Mouse (Mus musculus): ENCODE measurements around the gene Srcap.
"Not testable (repeated sequence)": the region's sequence is repeated elsewhere in the genome, so short reads cannot be mapped to it uniquely, and the experiment has no call there.

The Srcap gene

GRCm38 (mm10) chr7:127489982-127490381 lies 21.8 kb upstream of the Srcap start:
- no peak for DNase-seq (ENCODE audit: low read depth)

GRCm38 (mm10) chr7:127491846-127492245 lies 19.9 kb upstream of the Srcap start:
- no peak for DNase-seq (ENCODE audit: low read depth)

- DNase-seq (ENCODE audit: low read depth) = no peak
These were observed 17.1 kb upstream of the Srcap start for GRCm38 (mm10) chr7:127494648-127495047.

GRCm38 (mm10) chr7:127497382-127497781 lies 14.4 kb upstream of the Srcap start:
- DNase-seq (ENCODE audit: low read depth) = no peak

GRCm38 (mm10) chr7:127498407-127498806 lies 13.4 kb upstream of the Srcap start:
- peak; percentile 72 for DNase-seq (ENCODE audit: low read depth)

- no peak for DNase-seq (ENCODE audit: low read depth)
These were observed 3.5 kb upstream of the Srcap start for GRCm38 (mm10) chr7:127508291-127508690.

GRCm38 (mm10) chr7:127509830-127510229 lies 2.0 kb upstream of the Srcap start:
- DNase-seq (ENCODE audit: low read depth) = not testable (repeated sequence)

GRCm38 (mm10) chr7:127511241-127511640 lies 542 bp upstream of the Srcap start:
- DNase-seq (ENCODE audit: low read depth) = no peak

- DNase-seq (ENCODE audit: low read depth) = peak; percentile 92
These were observed 640 bp downstream of the Srcap start for GRCm38 (mm10) chr7:127512231-127513015.

- no peak for DNase-seq (ENCODE audit: low read depth)
These were observed 1.2 kb downstream of the Srcap start for GRCm38 (mm10) chr7:127513016-127513390.

- DNase-seq (ENCODE audit: low read depth) = no peak
These were observed 2.0 kb downstream of the Srcap start for GRCm38 (mm10) chr7:127513781-127514180.

GRCm38 (mm10) chr7:127515846-127516245 lies 4.1 kb downstream of the Srcap start:
- DNase-seq (ENCODE audit: low read depth) = no peak

- DNase-seq (ENCODE audit: low read depth) = no peak
These were observed 4.6 kb downstream of the Srcap start for GRCm38 (mm10) chr7:127516344-127516743.

GRCm38 (mm10) chr7:127519284-127519683 lies 7.5 kb downstream of the Srcap start, which contains the start of gene Gm42715:
Gene Gm42715 (plus strand): TSS chr7:127519584.
- no peak for DNase-seq (ENCODE audit: low read depth)

- DNase-seq (ENCODE audit: low read depth) = no peak
These were observed 29.9 kb downstream of the Srcap start for GRCm38 (mm10) chr7:127541671-127542070.

- DNase-seq (ENCODE audit: low read depth) = no peak
These were observed 37.5 kb downstream of the Srcap start for GRCm38 (mm10) chr7:127549116-127549835.

- no peak for DNase-seq (ENCODE audit: low read depth)
These were observed 39.8 kb downstream of the Srcap start for GRCm38 (mm10) chr7:127551558-127551957.

- no peak for DNase-seq (ENCODE audit: low read depth)
These were observed 48.8 kb downstream of the Srcap start for GRCm38 (mm10) chr7:127560580-127560979.

GRCm38 (mm10) chr7:127561340-127561858 lies 49.6 kb downstream of the Srcap start, which contains the start of gene Tmem265:
Gene Tmem265 (plus strand): TSS chr7:127561390.
- no peak for DNase-seq (ENCODE audit: low read depth)

- DNase-seq (ENCODE audit: low read depth) = no peak
These were observed 52.8 kb downstream of the Srcap start for GRCm38 (mm10) chr7:127564381-127565150.

- peak; percentile 99 for DNase-seq (ENCODE audit: low read depth)
These were observed 61.2 kb downstream of the Srcap start, which contains the start of gene Phkg2 for GRCm38 (mm10) chr7:127572895-127573471. Gene Phkg2 (plus strand): TSS chr7:127573340.
